Mouse (Mus musculus) cortical plate, adult 2 months (tissue): ENCODE measurements around the gene Atxn7l2.

Experiments used
- CTCF ChIP-seq: fragments of 200-500 bp; IDR thresholded peaks from 2 replicates; pipeline ENCODE4 v1.5.1; 2011; ENCODE audit warnings: mild to moderate bottlenecking, control low read depth, low read length; ENCODE audit not compliant: insufficient read depth; ENCODE audit errors: extremely low read depth
- POLR2A ChIP-seq: fragments of 200-500 bp; IDR thresholded peaks from 2 replicates; pipeline ENCODE4 v1.6.1; 2011; ENCODE audit warnings: mild to moderate bottlenecking, low read length, control low read depth; ENCODE audit not compliant: insufficient read depth; ENCODE audit errors: extremely low read depth

DNA sequence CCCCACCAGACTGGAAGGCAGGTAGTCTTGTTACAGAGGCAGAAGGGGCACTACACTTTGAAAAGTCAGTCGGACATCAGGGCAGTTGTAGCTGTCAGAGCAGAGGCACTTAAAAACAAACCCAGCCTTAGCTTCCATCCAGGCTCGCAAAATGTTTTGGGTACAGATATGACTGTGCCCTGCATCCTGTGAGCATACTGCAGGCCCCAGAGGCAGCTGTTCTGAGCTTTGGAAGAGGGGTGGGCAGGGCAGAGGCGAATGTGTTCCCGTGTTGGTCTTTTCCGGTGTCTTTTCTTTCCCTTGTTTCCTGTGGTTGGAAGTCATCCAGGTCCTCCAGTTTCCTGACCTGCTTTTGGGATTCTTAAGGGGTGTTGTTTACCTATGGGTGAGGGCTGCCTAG is 20.8 kb downstream of the Atxn7l2 start:
- TF ChIP-seq POLR2A: no peak
- TF ChIP-seq CTCF: no peak
